Mouse (Mus musculus): Measurements from ENCODE around the gene Eya3. TPM values are rescaled to one million over a fixed set of nuclear protein-coding genes. Genes with fewer than 3 reads are reported as not detected.
A peak's percentile ranks its signal among the peaks of the same experiment; 100 is the strongest.

Eya3 gene
- polyA plus RNA-seq, 1 experiment from 2014 or later, result 8.2 TPM

DNA sequence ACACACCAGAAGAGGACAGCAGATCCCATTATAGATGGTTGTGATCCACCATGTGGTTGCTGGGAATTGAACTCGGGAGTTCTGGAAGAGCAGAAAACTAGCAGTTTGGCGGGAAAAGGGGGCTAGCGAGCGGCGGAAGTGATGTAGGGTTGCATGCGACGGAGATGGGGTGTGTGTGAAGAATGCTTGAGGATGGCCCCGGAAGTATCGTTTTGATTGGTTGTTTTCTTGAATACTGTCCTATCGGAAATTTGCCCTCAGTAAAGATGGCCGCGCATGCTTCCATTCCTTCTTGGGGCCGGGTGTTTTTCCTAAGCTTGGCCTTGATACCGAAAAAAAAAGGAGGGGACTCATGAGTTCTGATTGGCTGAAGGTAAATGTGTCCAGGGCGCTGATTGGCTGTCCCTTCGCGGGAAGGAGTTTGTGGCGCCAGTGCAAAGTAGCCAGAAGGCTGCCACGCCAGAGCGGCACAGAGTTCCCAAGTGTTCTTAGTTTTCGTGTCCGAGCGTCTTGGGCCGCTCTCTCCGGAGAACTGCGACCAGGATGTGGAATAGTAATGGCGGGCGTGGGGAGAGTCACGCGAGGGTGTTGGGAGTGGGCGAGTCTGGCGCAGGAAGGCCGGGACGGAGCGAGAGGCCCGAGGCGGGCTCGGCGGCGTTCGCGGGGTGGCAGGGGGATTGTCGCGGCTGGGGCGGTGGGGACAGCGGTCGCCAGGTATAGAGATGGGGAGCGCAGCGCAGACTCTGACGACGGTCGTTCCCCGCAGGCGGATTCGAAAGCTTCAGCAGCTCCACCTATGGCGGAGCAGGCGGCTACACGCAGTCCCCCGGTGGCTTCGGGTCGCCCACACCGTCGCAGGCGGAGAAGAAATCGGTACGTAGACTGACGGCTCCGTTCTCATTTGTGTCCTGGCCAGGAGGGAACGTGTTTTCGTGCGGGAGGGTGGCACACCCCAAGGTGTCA is 129.4 kb downstream of the Eya3 start, which contains the start of gene Rpa2:
Rpa2 (plus strand) TSS at position 419 of the 963 bp plus-strand sequence.
- H3K4me1 ChIP-seq (ENCODE audit: insufficient read depth, low read depth, low read length), result peaks cover 5% of the 10 kb centered on the region; the same call in 1 of the 2 replicates
- DNase-seq (ENCODE audit: low spot score), result peak; percentile 99
- no peaks in the 10 kb centered on the region for H3K27me3 ChIP-seq (replicated peaks; ENCODE audit: insufficient read depth, low read length)
- peak; percentile 98 for ATAC-seq
- TF ChIP-seq EP300 (IDR thresholded peaks at IDR 0.05), result peak; percentile 83
- TF ChIP-seq CTCF (IDR thresholded peaks at IDR 0.05), result no peak
- H3K4me3 ChIP-seq (ENCODE audit: low read depth, low read length), result peak within 1 kb of the TSS; percentile 83
- whole genome bisulfite sequencing, result under 1% methylated on average over 68 of the region's 71 CpGs
- H3K4me2 ChIP-seq (replicated peaks; ENCODE audit: low read depth, low read length), result peak within 1 kb of the TSS; percentile 87
- peak within 1 kb of the TSS; percentile 64; the same call in 1 of the 2 replicates for H3K27ac ChIP-seq (ENCODE audit: low read length)
- peak within 1 kb of the TSS; percentile 65 for H3K9ac ChIP-seq (replicated peaks; ENCODE audit: low read depth)
- H3K9me3 ChIP-seq (ENCODE audit: low read length), result no peaks in the 10 kb centered on the region
- 0 out of 2 replicates have a peak, but pooled peaks cover 9% of the 10 kb centered on the region for H3K36me3 ChIP-seq (ENCODE audit: insufficient read depth, low read length)

DNA sequence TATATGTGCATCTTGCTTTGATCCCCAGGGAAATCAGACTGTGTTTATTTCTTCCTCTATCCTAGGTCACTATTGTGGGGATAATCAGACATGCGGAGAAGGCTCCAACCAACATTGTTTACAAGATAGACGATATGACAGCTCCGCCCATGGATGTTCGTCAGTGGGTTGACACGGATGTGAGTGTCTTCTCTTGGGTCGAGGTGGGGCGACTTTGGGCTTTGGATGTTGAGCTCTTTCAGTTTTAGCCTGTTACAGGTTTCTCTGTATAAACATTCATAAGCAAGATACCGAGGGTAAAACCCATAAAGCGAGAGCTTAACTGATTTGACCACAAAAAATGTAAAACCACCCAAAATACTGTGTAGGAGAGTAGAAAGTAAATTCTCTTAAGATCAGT is 133.0 kb downstream of the Eya3 start:
- no peaks in the 10 kb centered on the region for H3K27me3 ChIP-seq (replicated peaks; ENCODE audit: insufficient read depth, low read length)
- H3K27ac ChIP-seq (ENCODE audit: low read length), result no peak overlapping the region
- DNase-seq (ENCODE audit: low spot score) (no peak), ATAC-seq (no peak)
- H3K4me1 ChIP-seq (ENCODE audit: insufficient read depth, low read depth, low read length), result peaks cover 5% of the 10 kb centered on the region; the same call in 1 of the 2 replicates
- no peak overlapping the region for H3K4me2 ChIP-seq (replicated peaks; ENCODE audit: low read depth, low read length)
- no peak overlapping the region for H3K9ac ChIP-seq (replicated peaks; ENCODE audit: low read depth)
- H3K9me3 ChIP-seq (ENCODE audit: low read length), result no peaks in the 10 kb centered on the region
- peaks cover 32% of the 10 kb centered on the region for H3K36me3 ChIP-seq (ENCODE audit: insufficient read depth, low read length)
- H3K4me3 ChIP-seq (ENCODE audit: low read depth, low read length), result no peak overlapping the region
- TF ChIP-seq EP300 (IDR thresholded peaks at IDR 0.05), result no peak
- TF ChIP-seq CTCF (IDR thresholded peaks at IDR 0.05), result no peak
- 76% methylated on average over 9 of the region's 9 CpGs for WGBS

Other genes starting within 250 kb of the Eya3 start
- gene Phactr4, start 216.5 kb upstream of the Eya3 start, polyA plus RNA-seq (2015; fragmentation: Nextera tagmentation; extraction: Ambion mirVana), result 13.4 and 15.3 TPM in 2 replicates
- gene Med18, start 175.1 kb upstream of the Eya3 start, polyA plus RNA-seq (2015; fragmentation: Nextera tagmentation; extraction: Ambion mirVana), result 10.4 and 11.3 TPM in 2 replicates
- 11.6 and 16.0 TPM in 2 replicates for gene Sesn2, start 128.5 kb upstream of the Eya3 start, polyA plus RNA-seq (2015; fragmentation: Nextera tagmentation; extraction: Ambion mirVana)
- gene Atpif1, start 105.3 kb upstream of the Eya3 start, polyA plus RNA-seq (2015; fragmentation: Nextera tagmentation; extraction: Ambion mirVana), result 700 and 732 TPM in 2 replicates
- 157 and 182 TPM in 2 replicates for gene Dnajc8, start 103.4 kb upstream of the Eya3 start, polyA plus RNA-seq (2015; fragmentation: Nextera tagmentation; extraction: Ambion mirVana)
- gene Ptafr, start 74.9 kb upstream of the Eya3 start, polyA plus RNA-seq (2015; fragmentation: Nextera tagmentation; extraction: Ambion mirVana), result 2.1 and 2.5 TPM in 2 replicates
- gene Xkr8, start 93.6 kb downstream of the Eya3 start, polyA plus RNA-seq (2015; fragmentation: Nextera tagmentation; extraction: Ambion mirVana), result 3.7 and 5.1 TPM in 2 replicates
- 3.7 TPM in 2 replicates for gene Smpdl3b, start 118.3 kb downstream of the Eya3 start, polyA plus RNA-seq (2015; fragmentation: Nextera tagmentation; extraction: Ambion mirVana)
- 23.9 and 24.0 TPM in 2 replicates for gene Rpa2, start 129.3 kb downstream of the Eya3 start, polyA plus RNA-seq (2015; fragmentation: Nextera tagmentation; extraction: Ambion mirVana)
- gene Themis2, start 157.4 kb downstream of the Eya3 start, polyA plus RNA-seq (2015; fragmentation: Nextera tagmentation; extraction: Ambion mirVana), result 1.2 and 1.8 TPM in 2 replicates
- gene Ppp1r8, start 204.2 kb downstream of the Eya3 start, polyA plus RNA-seq (2015; fragmentation: Nextera tagmentation; extraction: Ambion mirVana), result 18.3 and 21.0 TPM in 2 replicates
- gene Stx12, start 245.5 kb downstream of the Eya3 start, polyA plus RNA-seq (2015; fragmentation: Nextera tagmentation; extraction: Ambion mirVana), result 80.8 and 85.9 TPM in 2 replicates